Mouse (Mus musculus) heart, adult 18-20 months (tissue): Measurements from ENCODE around the gene Nfic. TPM values are rescaled to one million over a fixed set of nuclear protein-coding genes. Genes with fewer than 3 reads are reported as not detected.

Source experiments
- DNase-seq, 2 experiments: peaks; one replicate each; pipeline ENCODE4 v3.0.0; 2021 to 2022; ENCODE audit warnings: mixed read lengths in 1 of 2
- total RNA-seq, 2 experiments: library from RNA; stranded (reverse); gene quantifications; 2 replicates each; pipeline ENCODE4 v1.2.3; 2021

Gene Nfic
- total RNA-seq, 2 experiments from 2014 or later: 91.0 to 93.4 TPM

- DNase-seq: no peak
Observed at GRCm38 (mm10) chr10:81485479-81486018, 30.1 kb upstream of the Nfic start.

GRCm38 (mm10) chr10:81485060-81485449 is 29.6 kb upstream of the Nfic start:
- no peak for DNase-seq

- no peak for DNase-seq
Observed at GRCm38 (mm10) chr10:81484441-81485059, 29.1 kb upstream of the Nfic start.

- DNase-seq: no peak
Observed at GRCm38 (mm10) chr10:81483983-81484382, 28.5 kb upstream of the Nfic start.

GRCm38 (mm10) chr10:81482533-81482889 is 27.1 kb upstream of the Nfic start, which contains the start of gene Celf5:
Gene Celf5, minus strand, starts transcription at chr10:81482709.
- peak in 1 of 2 experiments; percentile 77 for DNase-seq

- no peak for DNase-seq
Observed at GRCm38 (mm10) chr10:81481605-81482532, 26.4 kb upstream of the Nfic start.

- no peak for DNase-seq
Observed at GRCm38 (mm10) chr10:81474461-81474860, 19.0 kb upstream of the Nfic start.

- no peak for DNase-seq
Observed at GRCm38 (mm10) chr10:81473003-81473451, 17.6 kb upstream of the Nfic start.

- no peak for DNase-seq
Observed at GRCm38 (mm10) chr10:81472403-81473002, 17.1 kb upstream of the Nfic start.

- no peak for DNase-seq
Observed at GRCm38 (mm10) chr10:81470454-81470853, 15.0 kb upstream of the Nfic start.

GRCm38 (mm10) chr10:81469253-81469652 is 13.8 kb upstream of the Nfic start:
- DNase-seq: no peak

- no peak for DNase-seq
Observed at GRCm38 (mm10) chr10:81467670-81468235, 12.3 kb upstream of the Nfic start.

- DNase-seq: no peak
Observed at GRCm38 (mm10) chr10:81466881-81467280, 11.4 kb upstream of the Nfic start.

- no peak for DNase-seq
Observed at GRCm38 (mm10) chr10:81466066-81466465, 10.6 kb upstream of the Nfic start.

- DNase-seq: no peak
Observed at GRCm38 (mm10) chr10:81465265-81465645, 9.8 kb upstream of the Nfic start.

GRCm38 (mm10) chr10:81464405-81465264 is 9.2 kb upstream of the Nfic start:
- DNase-seq: peak; percentile 16 to 38

GRCm38 (mm10) chr10:81463531-81463930 is 8.1 kb upstream of the Nfic start:
- no peak for DNase-seq

- DNase-seq: no peak
Observed at GRCm38 (mm10) chr10:81462917-81463316, 7.5 kb upstream of the Nfic start.

GRCm38 (mm10) chr10:81462415-81462804 is 7.0 kb upstream of the Nfic start:
- DNase-seq: no peak

GRCm38 (mm10) chr10:81461673-81462414 is 6.4 kb upstream of the Nfic start:
- DNase-seq: no peak

- no peak for DNase-seq
Observed at GRCm38 (mm10) chr10:81460951-81461350, 5.5 kb upstream of the Nfic start.
